Comparison of ENCODE assay signal across 17 mouse cellular contexts in genomic region chr15:27475988-27476387, GRCm38 (mm10). TPM values are rescaled to one million over a fixed set of nuclear protein-coding genes. Genes with fewer than 3 reads are reported as not detected.
DNase-seq lines count a peak whose midpoint lies in the region; ATAC-seq and TF ChIP-seq lines count a peak whose summit lies in the region.
"Had no signal": no experiment of that assay in that cellular context is flagged by ENCODE, and none has a peak within 500 bp of the region (broad histone marks: within the 10 kb centered on the region; RNA-seq: fewer than 3 reads in every experiment).

No protein-coding gene starts in this region.

- no peaks in the 10 kb centered on the region for H3K27me3 ChIP-seq in erythroblast, embryonic 14.5 days (ENCODE audit: control insufficient read depth)
- H3K27me3 ChIP-seq in heart, embryonic 15.5 days: no peaks in the 10 kb centered on the region
- H3K27me3 ChIP-seq: limb, embryonic 13.5 days had no signal

- peaks cover 82% of the 10 kb centered on the region for H3K4me1 ChIP-seq in erythroblast, embryonic 14.5 days (ENCODE audit: control insufficient read depth)
- peaks cover 0 to 17% of the 10 kb centered on the region in 2 experiments; a peak in 2 of 4 replicates for H3K4me1 ChIP-seq in ES-E14 (ENCODE audit: control insufficient read depth in 2 of 2, insufficient read depth in 2 of 2, low read length in 2 of 2, poor library complexity in 1 of 2)
- peaks cover 25% of the 10 kb centered on the region for H3K4me1 ChIP-seq in heart, embryonic 15.5 days (replicated peaks)
- H3K4me1 ChIP-seq: limb, embryonic 13.5 days had no signal

- intact Hi-C loops in heart, postnatal 36 days (cut with DNase I): no loop called here

- in situ Hi-C loops in ES-E14 (cut with MboI; ENCODE audit: low sequenced_read_pairs in 2 of 2, unreplicated experiment in 2 of 2): no loop called here

- no peak for ATAC-seq in erythroblast, adult 5-6 weeks (replicated peaks; ENCODE audit: low FRiP score, poor library complexity, severe bottlenecking)
- ATAC-seq in heart, embryonic 15.5 days (replicated peaks; ENCODE audit: insufficient number of reproducible peaks, insufficient read depth, low FRiP score, low read depth): no peak
- ATAC-seq: lung, postnatal 0 days; midbrain, embryonic 16.5 days had no signal

- WGBS in heart, embryonic 15.5 days: 50% methylated on average over 15 of the region's 15 CpGs

- H3K9ac ChIP-seq in ES-E14 (ENCODE audit: insufficient read depth, low read depth, low read length, poor library complexity, severe bottlenecking): peak overlapping the region; percentile 21; the same call in 1 of the 2 replicates
- no peak overlapping the region for H3K9ac ChIP-seq in heart, embryonic 15.5 days
- H3K9ac ChIP-seq: limb, embryonic 13.5 days had no signal

- peak overlapping the region; percentile 3; the same call in 1 of the 2 replicates for H3K4me2 ChIP-seq in heart, embryonic 15.5 days
- H3K4me2 ChIP-seq: limb, embryonic 13.5 days had no signal

- peaks cover 80% of the 10 kb centered on the region for H3K36me3 ChIP-seq in erythroblast, embryonic 14.5 days (ENCODE audit: control insufficient read depth)
- H3K36me3 ChIP-seq in ES-E14 (ENCODE audit: control insufficient read depth, insufficient read depth, low read length, poor library complexity, severe bottlenecking): no peaks in the 10 kb centered on the region
- no peaks in the 10 kb centered on the region for H3K36me3 ChIP-seq in heart, embryonic 15.5 days
- H3K36me3 ChIP-seq: embryonic facial prominence, embryonic 10.5 days; limb, embryonic 13.5 days had no signal

- H3K4me3 ChIP-seq in erythroblast, embryonic 14.5 days (replicated peaks): peak overlapping the region; percentile 5
- H3K4me3 ChIP-seq in ES-E14 (ENCODE audit: insufficient read depth in 1 of 2, low read depth in 1 of 2, low read length in 2 of 2, poor library complexity in 1 of 2, severe bottlenecking in 1 of 2): peak overlapping the region; percentile 7 to 47; a peak in 3 of 4 replicates
- H3K4me3 ChIP-seq in heart, embryonic 15.5 days: no peak overlapping the region
- H3K4me3 ChIP-seq: embryonic facial prominence, embryonic 10.5 days; limb, embryonic 13.5 days; megakaryocyte, embryonic 14.5 days had no signal

- peak; percentile 42 to 59 for DNase-seq in heart, adult 9 months (ENCODE audit: low spot score in 2 of 2)
- DNase-seq in heart, postnatal 36 days: no peak
- DNase-seq in ES-E14 (ENCODE audit: low read depth, low spot score): no peak
- DNase-seq in thymus, postnatal 4 days: no peak
- DNase-seq in lung, adult 18-20 months: no peak
- DNase-seq: adrenal gland, adult 2 months; B cell, adult 2 months; cerebellum, adult 9-11 months had no signal

- H3K27ac ChIP-seq in ES-E14 (ENCODE audit: insufficient read depth, low read depth, low read length, poor library complexity, severe bottlenecking): no peak overlapping the region
- no peak overlapping the region for H3K27ac ChIP-seq in heart, embryonic 15.5 days
- H3K27ac ChIP-seq: embryonic facial prominence, embryonic 10.5 days; limb, embryonic 13.5 days had no signal

- H3K9me3 ChIP-seq in erythroblast, embryonic 14.5 days (ENCODE audit: control insufficient read depth, low read length): peaks cover 9% of the 10 kb centered on the region
- no peaks in the 10 kb centered on the region for H3K9me3 ChIP-seq in ES-E14 (ENCODE audit: control insufficient read depth, insufficient read depth, low read depth, low read length)
- no peaks in the 10 kb centered on the region for H3K9me3 ChIP-seq in heart, embryonic 15.5 days (replicated peaks)
- H3K9me3 ChIP-seq: embryonic facial prominence, embryonic 10.5 days; G1E; limb, embryonic 13.5 days had no signal

TF ChIP-seq in ES-E14, 5 proteins besides CTCF, POLR2A, EP300 and RAD21:
- TF ChIP-seq HCFC1 (IDR thresholded peaks at IDR 0.05; ENCODE audit: borderline replicate concordance, insufficient read depth, low read length): no peak
- no peak for TF ChIP-seq CHD2 (IDR thresholded peaks at IDR 0.05; ENCODE audit: low read depth, low read length)

RNA-seq across cellular contexts. Expression of gene Ank, which starts 9.5 kb away (rescaled TPM):
- polyA plus RNA-seq in erythroblast, embryonic 14.5 days (2012): 3.0 and 3.7 TPM in 2 replicates
- 107 and 136 TPM in 2 replicates for total RNA-seq in erythroblast, adult 5-6 weeks (2015; ENCODE audit: low replicate concordance)
- 90.5 and 98.3 TPM in 2 replicates for total RNA-seq in erythroblast, adult 5-6 weeks (2017; ENCODE audit: low replicate concordance)
- total RNA-seq in heart, postnatal 36 days (2021): 100 to 1,000 TPM; 188 to 201 TPM
- total RNA-seq in ES-E14 (2012; rRNA removed): 9.7 and 12.0 TPM in 2 replicates
- polyA plus RNA-seq in heart, embryonic 15.5 days (2015; fragmentation: Nextera tagmentation; extraction: Ambion mirVana): 10.2 and 10.8 TPM in 2 replicates

Comparison
In these comparisons a context has a peak if more than half of its experiments do, and no peak if none do; other contexts are left out.
1. DNase-seq: peak in heart, adult 9 months (2 of 2); none in heart, postnatal 36 days (0 of 2), ES-E14 (single experiment), thymus, postnatal 4 days (single experiment) and lung, adult 18-20 months (0 of 2).